Mouse (Mus musculus) c-Kit-negative CD71-positive TER-119-positive erythroid progenitor cells, embryonic 14.5 days (primary cell): Measurements from ENCODE around the gene Ank3.

Source experiments
- DNase-seq: peaks from one replicate; pipeline ENCODE4 v3.0.0-alpha.2; 2013; ENCODE audit warnings: low read depth, low spot score

Ank3 gene

GRCm38 (mm10) chr10:69476871-69477270, 78.3 kb downstream of the Ank3 start:
- DNase-seq = no peak

- no peak for DNase-seq
Observed at GRCm38 (mm10) chr10:69477656-69478055, 79.1 kb downstream of the Ank3 start.

GRCm38 (mm10) chr10:69478831-69479230, 80.3 kb downstream of the Ank3 start:
- no peak for DNase-seq

- no peak for DNase-seq
Observed at GRCm38 (mm10) chr10:69485191-69485786, 86.7 kb downstream of the Ank3 start.

GRCm38 (mm10) chr10:69490182-69490581, 91.6 kb downstream of the Ank3 start:
- DNase-seq = no peak

GRCm38 (mm10) chr10:69491975-69492374, 93.4 kb downstream of the Ank3 start:
- no peak for DNase-seq

- no peak for DNase-seq
Observed at GRCm38 (mm10) chr10:69497382-69497781, 98.8 kb downstream of the Ank3 start.

GRCm38 (mm10) chr10:69500171-69500860, 101.7 kb downstream of the Ank3 start:
- no peak for DNase-seq

GRCm38 (mm10) chr10:69503791-69504190, 105.2 kb downstream of the Ank3 start:
- DNase-seq = no peak

GRCm38 (mm10) chr10:69507719-69508118, 109.1 kb downstream of the Ank3 start:
- no peak for DNase-seq

GRCm38 (mm10) chr10:69510392-69510791, 111.8 kb downstream of the Ank3 start:
- DNase-seq = no peak

GRCm38 (mm10) chr10:69511234-69511633, 112.7 kb downstream of the Ank3 start:
- no peak for DNase-seq

- DNase-seq = no peak
Observed at GRCm38 (mm10) chr10:69521977-69522376, 123.4 kb downstream of the Ank3 start.

GRCm38 (mm10) chr10:69523202-69523601, 124.6 kb downstream of the Ank3 start:
- DNase-seq = no peak

- DNase-seq = no peak
Observed at GRCm38 (mm10) chr10:69527318-69527717, 128.7 kb downstream of the Ank3 start.

GRCm38 (mm10) chr10:69528746-69529145, 130.2 kb downstream of the Ank3 start:
- no peak for DNase-seq

- no peak for DNase-seq
Observed at GRCm38 (mm10) chr10:69530326-69530725, 131.8 kb downstream of the Ank3 start.

GRCm38 (mm10) chr10:69531569-69531968, 133.0 kb downstream of the Ank3 start:
- no peak for DNase-seq

- no peak for DNase-seq
Observed at GRCm38 (mm10) chr10:69532169-69532730, 133.7 kb downstream of the Ank3 start.

GRCm38 (mm10) chr10:69533505-69534388, 135.2 kb downstream of the Ank3 start:
- no peak for DNase-seq

GRCm38 (mm10) chr10:69534716-69535115, 136.1 kb downstream of the Ank3 start:
- DNase-seq = no peak
